Mouse (Mus musculus) midbrain, embryonic 16.5 days (tissue): Measurements from ENCODE around the gene Olfr823. TPM values are rescaled to one million over a fixed set of nuclear protein-coding genes. Genes with fewer than 3 reads are reported as not detected.

ENCODE experiments used
- polyA plus RNA-seq: library from polyadenylated mRNA; unstranded; fragments of >200 nt; fragmentation: Nextera tagmentation; extraction: Ambion mirVana; gene quantifications from 2 replicates; pipeline ENCODE4 v1.2.1, GENCODE M21; 2015

Gene Olfr823
- polyA plus RNA-seq, 1 experiment from 2014 or later = not detected

Other genes with a start within 250 kb of the Olfr823 start
- gene Olfr814, start 235.5 kb downstream of the Olfr823 start, polyA plus RNA-seq = not detected in 2 replicates
- not detected in 2 replicates for gene Olfr815, start 209.5 kb downstream of the Olfr823 start, polyA plus RNA-seq
- not detected in 2 replicates for gene Olfr816, start 199.8 kb downstream of the Olfr823 start, polyA plus RNA-seq
- not detected in 2 replicates for gene Olfr818, start 166.3 kb downstream of the Olfr823 start, polyA plus RNA-seq
- not detected in 2 replicates for gene Olfr819, start 148.1 kb downstream of the Olfr823 start, polyA plus RNA-seq
- gene Olfr247, start 139.2 kb downstream of the Olfr823 start, polyA plus RNA-seq = not detected in 2 replicates
- gene Gm10310, start 130.3 kb downstream of the Olfr823 start, polyA plus RNA-seq = not detected in 2 replicates
- gene Olfr820, start 102.8 kb downstream of the Olfr823 start, polyA plus RNA-seq = not detected in 2 replicates
- gene Olfr821, start 85.0 kb downstream of the Olfr823 start, polyA plus RNA-seq = not detected in 2 replicates
- gene Olfr822, start 44.2 kb downstream of the Olfr823 start, polyA plus RNA-seq = not detected in 2 replicates
- gene Olfr824, start 14.6 kb upstream of the Olfr823 start, polyA plus RNA-seq = not detected in 2 replicates
- gene Olfr825, start 51.4 kb upstream of the Olfr823 start, polyA plus RNA-seq = not detected in 2 replicates
- gene Olfr826, start 68.8 kb upstream of the Olfr823 start, polyA plus RNA-seq = not detected in 2 replicates
- not detected in 2 replicates for gene Olfr827, start 99.0 kb upstream of the Olfr823 start, polyA plus RNA-seq
- 1.9 and 2.8 TPM in 2 replicates for gene Neurod4, start 164.9 kb upstream of the Olfr823 start, polyA plus RNA-seq
- not detected in 2 replicates for gene Tespa1, start 207.5 kb upstream of the Olfr823 start, polyA plus RNA-seq